Mouse (Mus musculus) liver, embryonic 15.5 days (tissue): ENCODE measurements around the gene Gdpgp1. TPM values are rescaled to one million over a fixed set of nuclear protein-coding genes. Genes with fewer than 3 reads are reported as not detected.

ENCODE experiments used
- ATAC-seq: fragments of 200-750 bp; cut with Nextera tagmentation; 2 replicates; pipeline ENCODE4 v1.8.0; 2017; ENCODE audit warnings: moderate number of reproducible peaks, mild to moderate bottlenecking, moderate library complexity; ENCODE audit not compliant: insufficient read depth
- H3K27ac ChIP-seq: fragments of 300-500 bp; sonication (generic); replicated peaks from 2 replicates; pipeline ENCODE4 v1.5.1; 2015; ENCODE audit warnings: mild to moderate bottlenecking, inconsistent platforms
- H3K27me3 ChIP-seq: fragments of 300-500 bp; sonication (generic); 2 replicates; pipeline ENCODE4 v1.6.1; 2015; ENCODE audit warnings: mild to moderate bottlenecking, inconsistent platforms
- H3K36me3 ChIP-seq: fragments of 300-500 bp; sonication (generic); replicated peaks from 2 replicates; pipeline ENCODE4 v1.6.1; 2015; ENCODE audit warnings: moderate library complexity, mild to moderate bottlenecking, inconsistent platforms
- H3K4me1 ChIP-seq: fragments of 300-500 bp; sonication (generic); replicated peaks from 2 replicates; pipeline ENCODE4 v1.6.1; 2015; ENCODE audit warnings: inconsistent platforms
- H3K4me2 ChIP-seq: fragments of 300-500 bp; sonication (generic); 2 replicates; pipeline ENCODE4 v1.6.1; 2015; ENCODE audit warnings: moderate library complexity, mild to moderate bottlenecking, inconsistent platforms
- H3K4me3 ChIP-seq: fragments of 300-500 bp; sonication (generic); replicated peaks from 2 replicates; pipeline ENCODE4 v1.5.1; 2015; ENCODE audit warnings: mild to moderate bottlenecking, inconsistent platforms
- H3K9ac ChIP-seq: fragments of 300-500 bp; sonication (generic); 2 replicates; pipeline ENCODE4 v1.6.1; 2015; ENCODE audit warnings: moderate library complexity, mild to moderate bottlenecking, inconsistent platforms
- H3K9me3 ChIP-seq: fragments of 300-500 bp; sonication (generic); replicated peaks from 2 replicates; pipeline ENCODE4 v1.6.1; 2016; ENCODE audit warnings: inconsistent platforms
- WGBS: fragments of 180-500 bp; shearing (Covaris S2); methylation state at CpG from one replicate; pipeline ENCODE4 v1.1.7; 2015; ENCODE audit warnings: mixed read lengths; ENCODE audit not compliant: insufficient replicate concordance; 5-methylcytosine and 5-hydroxymethylcytosine counted together
- polyA plus RNA-seq: library from polyadenylated mRNA; unstranded; fragments of >200 nt; fragmentation: Nextera tagmentation; extraction: Ambion mirVana; gene quantifications from 2 replicates; pipeline ENCODE4 v1.2.1, GENCODE M21; 2015

The Gdpgp1 gene
- polyA plus RNA-seq, 1 experiment from 2014 or later, result 2.0 TPM

GRCm38 (mm10) chr7:80191455-80191854 lies 41.2 kb upstream of the Gdpgp1 start:
- Histone ChIP-seq H3K4me3 (no peak overlapping the region), H3K9me3 (no peaks in the 10 kb centered on the region), H3K4me1 (peaks cover 99% of the 10 kb centered on the region), H3K27me3 (peaks cover 11% of the 10 kb centered on the region; the same call in 1 of the 2 replicates), H3K36me3 (no peaks in the 10 kb centered on the region), H3K27ac (peak overlapping the region; percentile 91), H3K4me2 (peak overlapping the region; percentile 83), H3K9ac (peak overlapping the region; percentile 66; the same call in 1 of the 2 replicates)
- WGBS, result 16% methylated on average over 5 of the region's 5 CpGs
- ATAC-seq, result no peak

GRCm38 (mm10) chr7:80192226-80193061 lies 40.2 kb upstream of the Gdpgp1 start:
- 2% methylated on average over 16 of the region's 16 CpGs for WGBS
- H3K4me3 ChIP-seq, result peak overlapping the region; percentile 56
- H3K27ac ChIP-seq, result peak overlapping the region; percentile 91
- H3K9ac ChIP-seq, result peak overlapping the region; percentile 66
- H3K36me3 ChIP-seq, result no peaks in the 10 kb centered on the region
- peak overlapping the region; percentile 83 for H3K4me2 ChIP-seq
- no peaks in the 10 kb centered on the region for H3K9me3 ChIP-seq
- H3K4me1 ChIP-seq, result peaks cover 98% of the 10 kb centered on the region
- peak; percentile 83 for ATAC-seq
- H3K27me3 ChIP-seq, result peaks cover 4% of the 10 kb centered on the region; the same call in 1 of the 2 replicates

- H3K9ac ChIP-seq, result peak overlapping the region; percentile 12; the same call in 1 of the 2 replicates
- peak overlapping the region; percentile 81 for H3K27ac ChIP-seq
- no peaks in the 10 kb centered on the region for H3K27me3 ChIP-seq
- no peaks in the 10 kb centered on the region for H3K9me3 ChIP-seq
- 0 out of 2 replicates have a peak overlapping the region, but pooled peaks have one; percentile 38 for H3K4me2 ChIP-seq
- H3K4me1 ChIP-seq, result peaks cover 92% of the 10 kb centered on the region
- 64% methylated on average over 13 of the region's 13 CpGs for WGBS
- H3K4me3 ChIP-seq, result no peak overlapping the region
- no peaks in the 10 kb centered on the region for H3K36me3 ChIP-seq
- ATAC-seq, result no peak
Measured at GRCm38 (mm10) chr7:80193941-80194739, 38.5 kb upstream of the Gdpgp1 start.

- WGBS, result 40% methylated on average over 5 of the region's 5 CpGs
Measured at GRCm38 (mm10) chr7:80195146-80195545, 37.5 kb upstream of the Gdpgp1 start.

GRCm38 (mm10) chr7:80195576-80196263 lies 36.9 kb upstream of the Gdpgp1 start:
- no peak overlapping the region for H3K4me3 ChIP-seq
- peak overlapping the region; percentile 81 for H3K27ac ChIP-seq
- ATAC-seq, result no peak

More at GRCm38 (mm10) chr7:80195146-80195545, 37.5 kb upstream of the Gdpgp1 start:
- Histone ChIP-seq H3K4me3 (no peak overlapping the region), H3K36me3 (peaks cover under 1% of the 10 kb centered on the region; the same call in 1 of the 2 replicates), H3K4me1 (peaks cover 92% of the 10 kb centered on the region), H3K9me3 (no peaks in the 10 kb centered on the region), H3K4me2 (peak overlapping the region; percentile 38), H3K27ac (peak overlapping the region; percentile 81), H3K9ac (0 out of 2 replicates have a peak overlapping the region, but pooled peaks have one; percentile 7), H3K27me3 (no peaks in the 10 kb centered on the region)
- peak; percentile 11; the same call in 1 of the 2 replicates for ATAC-seq

GRCm38 (mm10) chr7:80197371-80197770 lies 35.3 kb upstream of the Gdpgp1 start:
- no peak for ATAC-seq
- peak overlapping the region; percentile 100 for H3K27ac ChIP-seq
- peak overlapping the region; percentile 97 for H3K9ac ChIP-seq
- H3K4me1 ChIP-seq, result peaks cover 92% of the 10 kb centered on the region
- no peaks in the 10 kb centered on the region for H3K9me3 ChIP-seq
- no peaks in the 10 kb centered on the region for H3K27me3 ChIP-seq
- WGBS, result 14% methylated on average over 4 of the region's 4 CpGs
- peaks cover 23% of the 10 kb centered on the region for H3K36me3 ChIP-seq
- peak overlapping the region; percentile 91 for H3K4me3 ChIP-seq
- H3K4me2 ChIP-seq, result peak overlapping the region; percentile 91

More at GRCm38 (mm10) chr7:80195576-80196263, 36.9 kb upstream of the Gdpgp1 start:
- Histone ChIP-seq H3K9me3 (no peaks in the 10 kb centered on the region), H3K27me3 (no peaks in the 10 kb centered on the region), H3K36me3 (peaks cover 6% of the 10 kb centered on the region; the same call in 1 of the 2 replicates), H3K9ac (no peak overlapping the region), H3K4me2 (peak overlapping the region; percentile 38), H3K4me1 (peaks cover 92% of the 10 kb centered on the region)
- 84% methylated on average over 10 of the region's 11 CpGs for WGBS

GRCm38 (mm10) chr7:80197941-80198778 lies 34.5 kb upstream of the Gdpgp1 start:
- peaks cover 92% of the 10 kb centered on the region for H3K4me1 ChIP-seq

GRCm38 (mm10) chr7:80198863-80199262 lies 33.8 kb upstream of the Gdpgp1 start:
- peak; percentile 19 for ATAC-seq
- Histone ChIP-seq H3K4me1 (peaks cover 92% of the 10 kb centered on the region), H3K27me3 (no peaks in the 10 kb centered on the region), H3K9me3 (no peaks in the 10 kb centered on the region), H3K9ac (peak overlapping the region; percentile 97), H3K27ac (peak overlapping the region; percentile 100), H3K4me3 (peak overlapping the region; percentile 91), H3K36me3 (peaks cover 35% of the 10 kb centered on the region), H3K4me2 (peak overlapping the region; percentile 91)
- WGBS, result 0% methylated on average over 11 of the region's 11 CpGs

More at GRCm38 (mm10) chr7:80197941-80198778, 34.5 kb upstream of the Gdpgp1 start:
- Histone ChIP-seq H3K4me2 (peak overlapping the region; percentile 91), H3K4me3 (peak overlapping the region; percentile 91), H3K9me3 (no peaks in the 10 kb centered on the region), H3K27ac (peak overlapping the region; percentile 100), H3K36me3 (peaks cover 31% of the 10 kb centered on the region), H3K9ac (peak overlapping the region; percentile 97), H3K27me3 (no peaks in the 10 kb centered on the region)
- under 1% methylated on average over 73 of the region's 74 CpGs for WGBS
- peak; percentile 78 for ATAC-seq

GRCm38 (mm10) chr7:80199286-80199685 lies 33.4 kb upstream of the Gdpgp1 start:
- Histone ChIP-seq H3K27me3 (no peaks in the 10 kb centered on the region), H3K27ac (peak overlapping the region; percentile 100), H3K36me3 (peaks cover 39% of the 10 kb centered on the region), H3K4me3 (peak overlapping the region; percentile 91), H3K9me3 (no peaks in the 10 kb centered on the region), H3K4me1 (peaks cover 92% of the 10 kb centered on the region), H3K4me2 (peak overlapping the region; percentile 91), H3K9ac (peak overlapping the region; percentile 97)
- no peak for ATAC-seq
- WGBS, result 18% methylated on average over 6 of the region's 6 CpGs
